In the genomic region with DNA sequence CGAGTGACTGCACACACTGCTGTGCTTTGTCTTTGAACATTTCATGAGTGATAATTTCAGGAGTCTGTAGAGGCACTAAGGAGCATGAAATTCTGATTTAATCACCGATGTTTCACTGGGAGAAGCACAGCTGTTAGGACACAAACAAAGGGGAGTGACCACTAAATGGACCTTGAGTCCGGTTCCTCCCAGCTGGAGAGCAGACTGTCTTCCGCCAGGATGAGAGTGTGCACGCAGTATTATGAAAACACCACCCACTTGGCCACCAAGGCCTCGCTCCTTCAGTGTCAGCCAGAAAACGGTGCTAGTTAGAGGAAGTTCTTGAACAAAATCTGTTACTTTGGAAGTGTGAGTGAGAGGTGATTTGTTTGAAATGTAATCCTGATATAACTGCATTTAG, we compare ENCODE assay signal across 12 mouse cellular contexts.
A peak's percentile ranks its signal among the peaks of the same experiment; 100 is the strongest.
DNase-seq lines count a peak whose midpoint lies in the region; TF ChIP-seq lines count a peak whose summit lies in the region.
"Had no signal": no experiment of that assay in that cellular context is flagged by ENCODE, and none has a peak within 500 bp of the region (broad histone marks: within the 10 kb centered on the region; RNA-seq: fewer than 3 reads in every experiment).

No protein-coding gene starts in this region.

- H3K36me3 ChIP-seq in forebrain, embryonic 10.5 days (replicated peaks) = no peaks in the 10 kb centered on the region
- H3K36me3 ChIP-seq: embryonic facial prominence, embryonic 12.5 days had no signal

- no peak for DNase-seq in left cerebral cortex, adult 2 months (ENCODE audit: extremely low spot score in 1 of 2, low spot score in 2 of 2)
- no peak for DNase-seq in left cerebral cortex, postnatal 4 days
- DNase-seq in gastrocnemius, adult 18-20 months (ENCODE audit: low spot score) = peak; percentile 71
- DNase-seq in heart, postnatal 14 days = peak; percentile 57 to 58
- peak; percentile 46 for DNase-seq in lung, postnatal 14 days
- no peak for DNase-seq in forebrain, embryonic 10.5 days (ENCODE audit: extremely low spot score, low spot score)
- DNase-seq in right cerebral cortex, postnatal 36 days (ENCODE audit: low spot score in 2 of 2) = no peak
- no peak for DNase-seq in cerebellum, adult 9-10 months
- DNase-seq: layer of hippocampus, postnatal 36 days had no signal

- no peak overlapping the region for H3K4me3 ChIP-seq in left cerebral cortex, adult 2 months
- no peak overlapping the region for H3K4me3 ChIP-seq in forebrain, embryonic 10.5 days
- H3K4me3 ChIP-seq: embryonic facial prominence, embryonic 12.5 days; myocyte had no signal

- peaks cover 5% of the 10 kb centered on the region; the same call in 1 of the 2 replicates for H3K4me1 ChIP-seq in forebrain, embryonic 10.5 days
- H3K4me1 ChIP-seq: embryonic facial prominence, embryonic 12.5 days had no signal

- 0 out of 2 replicates have a peak overlapping the region, but pooled peaks have one; percentile 16 for H3K27ac ChIP-seq in left cerebral cortex, adult 2 months
- no peak overlapping the region for H3K27ac ChIP-seq in forebrain, embryonic 10.5 days
- H3K27ac ChIP-seq: embryonic facial prominence, embryonic 12.5 days; macrophage had no signal

- TF ChIP-seq CTCF in left cerebral cortex, adult 2 months (IDR thresholded peaks at IDR 0.05) = no peak

- intact Hi-C loops in left cerebral cortex, adult 2 months (cut with DNase I) = no loop called here
- intact Hi-C loops in left cerebral cortex, postnatal 4 days (cut with DNase I) = no loop called here
- intact Hi-C loops in heart, postnatal 14 days (cut with DNase I) = no loop called here

- 70% methylated on average over 7 of the region's 7 CpGs for WGBS in forebrain, embryonic 10.5 days

- no peaks in the 10 kb centered on the region for H3K9me3 ChIP-seq in forebrain, embryonic 10.5 days
- H3K9me3 ChIP-seq: embryonic facial prominence, embryonic 12.5 days had no signal

- H3K27me3 ChIP-seq in forebrain, embryonic 10.5 days (ENCODE audit: poor library complexity, severe bottlenecking) = no peaks in the 10 kb centered on the region
- H3K27me3 ChIP-seq: embryonic facial prominence, embryonic 12.5 days had no signal

Comparison
In these comparisons a context has a peak if more than half of its experiments do, and no peak if none do; other contexts are left out.
1. DNase-seq: peak in gastrocnemius, adult 18-20 months (single experiment), heart, postnatal 14 days (2 of 2) and lung, postnatal 14 days (single experiment); none in left cerebral cortex, adult 2 months (0 of 2), left cerebral cortex, postnatal 4 days (single experiment), forebrain, embryonic 10.5 days (single experiment), right cerebral cortex, postnatal 36 days (0 of 2) and cerebellum, adult 9-10 months (single experiment).